Mouse (Mus musculus) adrenal gland, postnatal 25 days (tissue): ENCODE data around the gene Igsf9. TPM values are rescaled to one million over a fixed set of nuclear protein-coding genes. Genes with fewer than 3 reads are reported as not detected.
A peak's percentile ranks its signal among the peaks of the same experiment; 100 is the strongest.

ENCODE experiments used
- DNase-seq: peaks from one replicate; pipeline ENCODE4 v3.0.0; 2021; ENCODE audit warnings: mixed read lengths
- total RNA-seq: library from RNA; stranded (reverse); gene quantifications from 2 replicates; pipeline ENCODE4 v1.2.3, GENCODE M21; 2021

The Igsf9 gene
- total RNA-seq, 1 experiment from 2014 or later, result 2.9 TPM

DNA sequence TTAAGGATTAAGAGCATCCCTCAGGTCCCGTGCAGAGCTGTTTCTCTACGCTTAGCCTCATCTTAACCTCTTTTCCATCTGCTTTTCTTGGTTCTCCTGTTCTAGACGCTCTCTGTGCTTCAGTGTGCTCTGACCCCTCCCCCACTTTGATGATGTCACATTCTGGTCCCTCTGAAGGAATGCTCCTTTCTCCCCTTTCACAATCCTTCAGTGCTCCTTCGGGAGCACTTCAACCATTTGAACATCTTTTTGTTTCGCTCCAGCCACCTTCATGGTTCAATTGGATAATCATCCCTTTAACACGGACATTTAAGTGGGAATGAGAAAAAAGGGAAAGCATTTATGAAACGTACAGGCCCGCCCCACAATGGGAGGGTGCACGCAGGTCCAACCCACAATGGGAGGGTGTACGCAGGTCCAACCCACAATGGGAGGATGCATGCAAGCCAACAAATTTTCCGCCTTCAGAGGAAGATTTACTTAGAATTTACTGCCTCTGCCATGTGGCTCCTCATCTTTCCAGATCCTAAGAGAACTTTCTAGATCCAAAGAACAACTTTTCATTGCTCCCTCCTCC, 13.2 kb upstream of the Igsf9 start:
- DNase-seq, result no peak

DNA sequence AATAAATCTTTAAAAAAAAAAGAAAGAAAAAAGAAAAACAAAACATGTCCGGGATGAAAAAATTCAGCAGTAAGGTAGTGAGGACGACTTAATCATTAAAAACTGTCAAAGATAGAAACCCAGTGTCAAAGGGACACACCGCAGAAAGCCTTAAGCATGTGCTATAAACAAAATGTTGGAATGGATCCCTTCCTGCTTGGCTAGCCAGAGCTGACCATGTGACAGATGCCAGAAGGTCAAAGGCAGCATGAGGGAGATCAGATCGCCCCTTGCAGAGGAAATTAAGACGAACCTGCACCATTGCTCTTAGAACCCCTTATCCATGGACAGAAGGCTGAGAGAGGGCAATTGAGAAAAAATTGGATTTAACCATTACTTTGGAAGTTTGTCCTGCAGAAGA, 12.2 kb upstream of the Igsf9 start:
- DNase-seq, result no peak

DNA sequence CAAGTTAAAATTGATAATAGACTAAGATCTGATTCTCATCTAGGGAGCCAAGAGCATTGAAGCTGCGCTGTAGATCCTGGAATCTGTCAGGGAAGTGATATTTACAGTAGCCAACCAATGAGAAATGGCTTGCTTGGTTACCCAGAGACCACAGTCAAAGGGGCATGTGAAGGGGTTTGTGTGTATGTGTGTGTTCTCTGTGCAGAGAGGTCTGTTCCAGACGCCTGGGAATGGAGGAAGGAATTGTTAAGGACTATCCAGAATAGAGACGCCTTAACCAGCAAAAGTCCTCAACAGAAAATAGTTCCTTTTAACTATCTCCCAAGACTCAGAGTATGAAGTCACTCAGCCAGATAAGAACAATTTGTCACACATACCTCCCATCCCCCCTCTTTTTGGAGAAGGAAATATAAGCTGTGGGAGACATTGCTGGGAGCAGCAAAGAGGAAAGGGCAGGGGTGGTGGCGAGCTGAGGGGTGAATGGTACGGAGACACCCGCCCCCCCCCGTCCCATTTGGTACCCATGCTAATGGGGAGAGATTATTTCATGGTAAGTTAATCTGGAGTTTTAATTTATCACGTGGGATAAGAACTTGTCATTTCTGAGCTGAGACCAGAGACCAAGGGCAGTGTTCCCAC, 11.7 kb upstream of the Igsf9 start:
- DNase-seq, result no peak

DNA sequence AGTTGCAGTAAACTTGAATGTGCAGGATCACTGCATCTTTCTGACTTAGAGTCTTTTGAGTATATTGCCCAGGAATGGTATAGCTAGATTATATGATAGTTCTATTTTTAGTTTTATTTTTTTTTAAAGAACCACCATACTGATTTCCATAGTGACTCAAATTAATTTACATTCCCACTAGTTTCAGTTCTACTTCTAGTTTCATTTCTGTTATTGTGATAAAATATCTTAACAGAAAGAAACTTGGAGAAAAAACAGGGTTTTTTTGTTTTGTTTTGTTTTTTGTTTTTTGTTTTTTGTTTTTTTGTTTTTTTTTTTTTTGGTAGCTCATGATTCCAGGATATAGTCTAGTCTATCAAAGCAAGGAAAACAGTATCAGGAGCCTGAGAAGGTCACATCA, 8.7 kb upstream of the Igsf9 start:
- DNase-seq, result no peak

DNA sequence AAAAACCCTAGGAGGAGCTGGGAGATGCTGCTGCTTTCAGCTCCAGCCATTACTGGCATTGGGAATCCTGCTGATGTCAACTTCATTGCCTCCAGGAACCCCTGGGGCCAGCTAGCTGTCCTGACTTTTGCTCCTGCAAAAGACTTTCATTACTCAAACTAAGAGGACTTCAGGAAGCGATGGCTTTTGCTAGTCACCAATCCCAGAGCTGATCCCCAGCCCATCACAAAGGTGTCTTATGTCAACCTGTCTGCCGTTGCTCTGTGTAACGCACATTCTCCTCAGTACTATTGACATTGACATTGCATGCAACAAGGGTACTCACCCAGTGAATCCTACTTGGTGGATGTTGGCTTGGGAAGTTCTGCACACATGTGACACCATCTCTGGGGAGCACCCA, 7.4 kb upstream of the Igsf9 start:
- DNase-seq, result no peak

DNA sequence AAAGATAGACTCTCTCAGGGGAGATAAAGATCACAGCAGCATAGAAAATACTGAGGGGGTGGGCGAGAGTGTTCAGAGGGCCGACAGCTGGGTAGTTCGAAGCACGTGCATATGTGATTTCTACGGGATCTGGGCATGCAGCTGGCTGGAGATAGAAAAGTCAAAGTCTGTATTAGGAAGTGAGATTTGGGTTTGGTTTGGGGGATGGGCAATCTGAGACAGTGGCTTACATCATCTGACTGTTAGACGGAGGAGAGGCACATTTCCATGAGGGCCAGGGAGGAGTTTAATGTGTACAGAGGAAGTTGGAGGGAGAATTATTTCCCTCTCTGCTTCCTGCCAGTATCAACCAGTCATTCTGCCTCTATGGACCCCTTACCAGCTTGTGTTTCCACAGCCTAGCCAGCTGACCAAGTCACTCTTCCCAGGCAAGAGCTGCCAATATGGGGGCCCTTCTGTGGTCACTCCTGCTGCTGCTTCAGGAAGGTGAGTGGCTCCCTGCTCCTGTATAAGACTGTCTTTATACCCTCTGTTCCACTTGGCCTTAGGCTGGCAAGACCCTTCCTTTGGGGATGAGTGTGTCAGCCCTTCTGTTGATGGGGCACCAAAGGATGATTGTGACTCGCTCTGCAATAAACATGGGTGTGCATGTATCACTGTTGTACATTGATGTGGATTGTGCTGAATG, 6.4 kb upstream of the Igsf9 start, which contains the start of gene Slamf9:
Slamf9 (plus strand) TSS at position 305 of the 688 bp plus-strand sequence.
- no peak for DNase-seq

DNA sequence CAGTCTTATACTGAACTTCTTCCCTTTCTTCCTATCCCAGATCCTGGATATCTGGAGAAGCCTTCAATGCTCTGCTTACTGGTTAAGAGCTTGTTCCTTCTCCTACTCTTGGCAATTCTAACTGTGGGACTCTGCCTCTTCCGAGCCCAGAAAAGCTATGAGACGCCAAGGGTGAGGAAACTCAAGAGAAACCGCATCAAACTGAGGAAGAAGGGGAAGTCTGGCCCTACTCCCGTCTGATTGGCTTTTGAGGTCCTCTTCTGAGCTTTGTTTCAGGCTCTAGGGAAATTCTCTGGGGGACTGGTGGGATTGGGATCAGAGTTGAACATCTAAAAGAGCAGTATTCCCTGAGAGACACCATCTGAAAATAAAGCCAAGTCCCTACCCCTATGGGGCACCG, 3.6 kb upstream of the Igsf9 start:
- no peak for DNase-seq

DNA sequence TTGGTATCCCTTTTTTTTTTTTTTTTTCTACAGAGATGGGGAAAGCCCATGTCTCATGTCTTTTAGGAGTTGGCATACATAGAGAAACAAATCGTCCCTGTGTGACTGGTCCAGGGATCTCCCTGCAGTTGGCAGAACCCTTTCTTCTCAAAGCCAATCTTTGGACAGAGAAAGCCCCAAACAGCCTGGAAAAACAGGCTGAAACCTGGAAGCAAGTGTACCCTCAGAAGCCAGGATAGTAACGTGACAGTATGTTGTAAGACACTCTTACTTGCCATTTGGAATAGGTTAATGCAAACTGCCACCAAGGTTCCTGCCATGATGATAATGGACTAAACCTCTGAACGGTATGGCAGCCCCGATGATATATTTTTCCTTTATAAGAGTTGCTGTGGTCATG, 1.2 kb upstream of the Igsf9 start:
- no peak for DNase-seq

DNA sequence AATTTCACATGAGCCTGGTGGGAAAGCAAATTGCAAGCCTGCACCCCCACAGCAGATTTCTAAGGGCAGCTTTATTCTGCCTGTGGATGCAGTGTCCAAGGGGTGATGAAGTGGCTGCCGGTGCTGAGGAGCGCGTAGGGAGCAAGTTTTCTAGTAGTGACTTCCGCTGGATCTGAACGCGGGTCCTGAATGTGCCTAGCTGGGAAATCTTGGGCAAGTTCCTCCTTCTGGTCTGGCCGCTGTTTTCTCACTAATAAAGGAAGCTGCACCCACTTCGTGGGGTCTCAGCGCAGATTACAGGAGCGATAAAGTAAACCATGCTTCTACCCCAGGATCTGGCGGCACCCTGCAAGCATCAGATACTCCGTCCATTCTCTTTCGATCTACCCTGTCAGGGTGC, 477 bp upstream of the Igsf9 start:
- DNase-seq, result no peak

DNA sequence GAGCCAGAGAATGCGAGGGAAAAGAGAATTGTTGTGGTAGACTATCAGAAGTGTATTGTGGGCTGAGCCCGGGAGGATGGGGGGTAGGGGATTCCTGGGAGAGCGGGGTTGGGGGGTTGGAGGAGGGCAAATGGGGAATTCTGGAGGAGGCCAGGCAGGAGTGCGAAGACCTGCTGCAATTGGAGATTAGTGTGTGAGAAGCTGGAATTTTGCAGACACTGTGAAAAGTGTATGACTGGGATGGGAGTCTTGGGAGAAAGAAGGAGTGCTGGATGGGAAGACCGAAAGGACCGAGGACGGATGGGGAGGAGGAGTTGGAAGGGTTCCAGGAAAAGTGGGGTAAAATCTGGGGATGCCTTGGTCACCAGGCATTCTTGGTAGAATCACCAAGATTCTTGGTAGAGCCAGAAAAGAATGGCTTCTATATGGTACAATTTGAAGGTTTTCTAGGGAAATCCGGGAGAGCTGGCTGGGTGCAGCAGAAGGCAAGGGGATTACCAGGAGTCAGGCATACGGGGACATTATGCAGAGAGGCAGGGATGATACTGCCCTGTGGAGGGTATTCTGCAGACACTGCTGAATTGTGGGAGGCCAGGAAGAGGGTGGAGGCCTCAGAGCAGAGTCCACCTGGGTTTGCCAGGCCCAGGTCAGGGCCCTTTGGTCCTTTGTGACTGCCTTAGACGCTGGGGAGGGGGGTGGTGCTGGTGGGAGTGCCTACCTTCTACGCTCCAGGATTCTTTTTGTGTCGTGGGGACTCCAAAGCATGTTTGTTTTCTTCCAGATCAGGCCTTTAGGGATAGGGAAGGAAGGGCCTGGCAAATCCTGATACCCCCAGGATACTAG, 1.2 kb downstream of the Igsf9 start:
- DNase-seq, result no peak

DNA sequence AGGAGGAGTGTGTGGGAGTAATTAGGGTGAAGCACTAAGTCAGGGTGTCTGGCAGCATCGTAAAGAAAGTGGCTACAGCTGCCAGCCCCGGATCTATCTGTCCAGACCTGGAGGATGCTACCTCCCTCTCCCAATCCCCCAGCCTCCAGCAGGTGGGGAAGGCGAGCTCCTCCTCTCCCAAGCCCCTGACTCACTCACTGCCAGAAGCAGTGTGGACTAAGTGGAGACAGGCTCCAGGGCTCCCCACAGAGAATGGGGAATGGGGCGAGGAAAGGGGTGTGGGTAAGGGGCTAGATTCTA, 1.7 kb downstream of the Igsf9 start:
- DNase-seq, result no peak

DNA sequence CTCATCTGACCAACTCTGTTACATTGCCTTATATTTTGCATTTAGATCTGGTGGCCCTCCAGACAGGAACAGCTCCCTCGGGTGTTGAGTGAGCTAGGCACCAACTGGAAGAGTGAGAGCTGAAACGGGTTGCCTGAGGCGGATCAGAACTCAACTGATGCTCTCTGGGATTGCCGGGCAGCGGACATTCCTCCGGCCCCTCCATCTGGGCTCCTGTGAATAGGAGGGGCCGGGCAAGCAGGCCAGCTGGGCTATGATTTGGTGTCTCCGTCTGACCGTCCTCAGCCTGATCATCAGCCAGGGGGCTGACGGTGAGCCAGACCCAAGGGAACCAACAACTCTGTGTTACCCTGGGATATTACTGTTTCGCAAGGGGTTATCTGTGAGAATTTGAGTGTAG, 2.6 kb downstream of the Igsf9 start:
- DNase-seq, result no peak

DNA sequence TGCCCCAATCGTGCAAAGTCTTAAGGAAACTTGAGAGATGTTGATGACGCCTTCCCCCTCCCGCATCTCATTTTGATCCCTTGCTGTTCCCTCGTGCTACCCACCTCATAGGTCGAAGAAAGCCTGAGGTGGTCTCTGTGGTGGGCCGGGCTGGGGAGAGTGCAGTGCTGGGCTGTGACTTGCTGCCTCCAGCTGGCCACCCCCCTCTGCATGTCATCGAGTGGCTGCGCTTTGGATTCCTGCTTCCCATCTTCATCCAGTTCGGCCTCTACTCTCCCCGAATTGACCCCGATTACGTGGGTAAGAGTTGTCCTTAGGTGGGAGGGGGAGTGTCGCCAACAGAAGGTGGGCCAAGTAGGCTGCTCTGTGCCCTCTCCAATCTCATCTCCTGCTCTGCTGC, 3.1 kb downstream of the Igsf9 start:
- DNase-seq, result no peak

DNA sequence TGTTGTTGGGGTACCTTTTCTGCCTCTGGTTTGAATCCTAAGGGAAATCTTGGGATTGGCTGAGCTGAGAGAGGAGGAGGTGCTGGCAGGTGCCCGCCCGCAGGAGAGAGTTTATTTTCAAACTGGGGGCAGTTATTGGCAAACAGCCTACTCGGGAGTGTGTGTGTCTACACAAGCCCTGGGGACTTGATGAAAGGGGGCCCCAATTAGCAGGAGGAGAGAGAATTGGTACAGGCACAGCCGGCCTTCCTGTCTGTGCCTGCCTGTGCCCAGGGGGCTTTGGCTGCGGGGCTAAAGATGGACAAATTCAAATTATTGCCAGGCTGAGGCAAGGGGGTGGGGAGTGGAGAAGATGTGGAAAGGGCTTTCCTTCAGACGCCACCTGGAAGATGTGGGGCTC, 4.2 kb downstream of the Igsf9 start:
- DNase-seq, result no peak

DNA sequence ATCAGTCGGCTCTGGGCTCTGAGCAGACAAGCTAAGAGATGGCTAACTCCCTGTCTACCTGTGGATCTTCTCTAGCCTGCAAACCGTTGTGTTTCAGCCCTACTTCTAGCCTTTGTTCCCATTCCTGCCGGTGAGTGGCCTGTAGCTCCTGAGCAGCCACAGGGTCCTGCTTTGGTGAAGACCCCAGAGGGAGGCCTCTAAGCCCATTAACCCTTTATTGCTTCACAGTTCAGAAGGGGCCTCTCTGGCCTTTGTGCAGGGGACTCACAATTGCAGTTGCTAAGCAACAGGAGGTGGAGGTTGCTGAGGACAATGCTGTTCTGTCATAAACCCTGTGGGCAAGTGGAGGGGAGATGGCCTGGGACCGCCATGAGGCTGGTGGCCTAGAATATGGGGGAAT, 4.6 kb downstream of the Igsf9 start:
- DNase-seq, result no peak

DNA sequence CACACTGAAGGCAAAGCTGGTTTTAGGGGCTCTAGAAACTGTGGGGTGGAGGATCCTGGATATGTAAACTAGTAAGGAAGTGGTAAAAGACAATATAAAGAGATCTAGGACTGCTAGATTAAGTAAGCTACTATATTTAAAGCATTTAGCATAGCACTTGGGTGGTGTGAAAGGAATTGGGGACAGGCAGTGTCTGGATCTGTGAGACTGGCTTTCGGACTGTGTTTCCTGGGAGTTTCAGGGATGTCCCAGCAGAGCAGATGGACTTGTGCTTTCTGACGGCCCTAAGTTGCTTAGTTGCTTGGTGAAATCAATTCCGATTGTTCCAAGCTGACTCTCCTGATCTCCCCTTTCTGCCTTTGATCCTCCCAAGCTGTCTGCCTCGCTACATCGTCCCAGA, 5.1 kb downstream of the Igsf9 start:
- no peak for DNase-seq

DNA sequence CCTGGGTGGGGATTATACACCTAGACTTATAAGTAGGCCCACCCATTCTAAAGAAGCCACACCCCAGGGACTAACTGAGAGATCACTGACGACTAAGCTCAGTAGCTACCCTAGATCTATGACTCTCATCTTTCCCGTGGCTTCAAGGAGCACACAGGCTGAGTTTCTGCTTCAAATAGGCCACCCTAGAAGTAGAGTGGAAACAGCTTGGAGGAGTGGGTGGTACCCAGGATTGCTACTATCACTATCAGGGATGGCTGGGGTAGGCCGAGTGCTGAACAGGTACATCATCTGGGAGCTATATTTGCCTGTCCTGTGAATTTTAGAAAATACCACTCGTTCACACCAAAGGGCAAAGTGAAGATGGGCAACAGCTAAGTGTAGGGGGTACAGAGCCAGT, 6.3 kb downstream of the Igsf9 start:
- no peak for DNase-seq

DNA sequence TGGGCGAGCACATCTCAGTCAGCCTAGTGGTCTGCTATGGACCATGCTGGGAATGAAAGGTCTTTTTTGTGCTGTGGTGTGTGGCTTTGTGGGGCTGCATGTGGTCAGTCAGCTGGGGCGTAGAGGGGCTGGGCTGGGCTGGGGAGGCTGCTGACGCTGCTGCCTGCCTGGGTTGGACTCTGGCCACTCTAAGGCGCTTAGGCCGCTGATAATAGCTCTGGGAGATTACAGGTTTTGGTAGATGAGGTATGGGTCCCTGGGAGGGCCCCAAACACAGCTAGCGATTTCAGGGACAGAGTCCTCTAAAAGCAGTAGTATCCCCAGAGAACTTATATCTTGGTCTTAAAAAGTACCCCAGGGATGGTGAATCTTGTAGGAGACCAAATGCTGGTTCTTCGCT, 7.2 kb downstream of the Igsf9 start:
- DNase-seq, result no peak

DNA sequence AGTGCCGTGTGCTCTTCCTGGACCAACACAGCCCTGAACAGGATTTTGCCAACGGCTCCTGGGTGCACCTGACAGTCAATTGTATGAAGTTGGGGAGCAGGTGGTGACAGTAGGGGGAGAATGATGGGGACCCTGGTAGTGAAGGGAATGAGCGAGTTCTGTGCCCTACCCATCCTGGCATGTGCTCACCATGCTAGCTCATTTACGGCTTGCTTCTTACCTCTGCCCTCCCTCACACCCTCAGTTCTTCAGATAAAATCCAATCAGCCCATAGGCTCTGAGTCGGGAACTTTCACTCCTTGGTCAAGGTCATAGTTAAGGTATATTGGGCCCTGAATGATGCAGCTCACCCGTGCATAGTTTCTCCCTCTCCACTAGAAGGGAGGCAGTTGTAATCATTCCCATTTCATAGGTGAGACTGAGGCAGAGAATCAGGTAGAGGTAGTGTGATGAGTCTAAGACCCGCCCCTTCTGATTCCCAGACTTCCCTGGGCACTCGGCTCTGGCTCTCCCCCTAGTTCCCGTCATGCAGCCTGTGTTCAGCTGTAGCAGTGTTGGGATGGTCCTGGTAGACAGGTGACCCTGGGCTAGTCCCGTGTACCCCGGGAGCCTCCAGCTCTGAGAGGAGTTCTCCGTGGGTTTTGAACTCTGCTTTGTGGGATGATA, 8.1 kb downstream of the Igsf9 start:
- no peak for DNase-seq

DNA sequence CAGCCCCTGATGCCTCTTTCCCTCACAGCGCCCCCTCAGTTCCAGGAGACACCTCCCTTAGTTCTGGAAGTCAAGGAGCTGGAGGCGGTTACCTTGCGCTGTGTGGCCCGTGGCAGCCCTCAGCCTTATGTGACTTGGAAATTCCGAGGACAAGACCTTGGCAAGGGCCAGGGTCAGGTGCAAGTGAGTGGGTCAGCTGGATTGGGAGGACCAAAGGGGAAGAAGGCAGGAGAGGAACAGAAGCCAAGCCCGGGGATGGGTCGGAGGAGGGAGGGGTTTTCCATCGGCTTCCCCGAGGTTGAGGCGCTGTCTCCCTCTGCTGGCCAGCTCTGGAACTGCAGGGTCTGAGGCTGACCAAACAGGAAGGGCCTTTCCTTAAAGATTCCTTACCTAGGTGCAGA, 8.7 kb downstream of the Igsf9 start:
- DNase-seq, result peak; percentile 89

DNA sequence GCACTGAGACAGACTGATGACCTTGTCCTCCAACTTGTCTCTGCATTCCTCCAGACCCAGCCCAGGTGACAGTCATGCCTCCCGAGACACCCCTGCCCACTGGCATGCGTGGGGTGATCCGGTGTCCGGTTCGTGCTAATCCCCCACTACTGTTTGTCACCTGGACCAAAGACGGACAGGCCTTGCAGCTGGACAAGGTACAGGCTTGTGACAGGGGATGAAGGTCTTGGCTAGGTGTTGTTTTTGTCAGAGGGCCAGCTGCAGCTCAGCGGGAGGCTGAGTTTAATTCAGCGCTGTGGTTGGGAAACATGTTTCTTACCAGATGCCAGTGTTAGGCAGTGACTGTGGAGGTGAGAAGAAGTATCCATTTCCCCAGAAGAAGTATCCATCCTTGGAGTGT, 10.5 kb downstream of the Igsf9 start:
- DNase-seq, result no peak

DNA sequence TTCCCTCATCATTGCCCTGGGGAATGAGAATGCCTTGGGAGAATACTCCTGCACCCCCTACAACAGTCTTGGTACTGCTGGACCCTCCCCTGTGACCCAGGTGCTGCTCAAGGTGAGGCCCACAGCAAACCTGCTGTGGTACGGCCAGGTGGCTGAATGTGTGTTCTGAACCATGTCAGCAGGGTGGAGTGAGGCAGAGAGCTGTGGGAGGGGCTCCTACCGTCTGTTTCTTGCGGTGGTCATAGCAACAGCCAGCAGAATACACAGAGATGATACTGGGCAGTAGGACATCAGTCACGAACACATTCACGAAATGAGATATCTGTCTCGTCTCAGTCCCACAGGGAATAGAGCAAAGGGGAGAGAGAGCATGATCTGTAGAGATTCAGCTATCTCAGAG, 11.9 kb downstream of the Igsf9 start:
- DNase-seq, result no peak

DNA sequence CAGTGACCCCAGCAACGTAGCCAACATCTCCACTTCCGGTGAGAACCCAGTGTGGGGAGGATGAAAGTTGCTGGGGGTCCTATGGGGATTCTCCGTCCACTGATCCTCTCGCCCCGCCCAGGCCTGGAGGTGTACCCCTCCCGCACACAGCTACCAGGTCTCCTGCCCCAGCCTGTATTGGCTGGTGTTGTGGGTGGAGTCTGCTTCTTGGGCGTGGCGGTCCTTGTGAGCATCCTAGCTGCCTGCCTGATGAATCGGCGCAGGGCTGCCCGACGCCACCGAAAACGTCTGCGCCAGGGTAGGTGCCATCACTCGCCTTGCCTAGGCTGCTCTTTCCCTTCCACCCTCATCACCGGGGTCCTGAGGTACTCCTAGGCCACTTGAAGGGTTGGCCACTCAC, 14.4 kb downstream of the Igsf9 start:
- DNase-seq, result no peak
